Mouse (Mus musculus): Measurements from ENCODE around the gene Mapk8.

DNA sequence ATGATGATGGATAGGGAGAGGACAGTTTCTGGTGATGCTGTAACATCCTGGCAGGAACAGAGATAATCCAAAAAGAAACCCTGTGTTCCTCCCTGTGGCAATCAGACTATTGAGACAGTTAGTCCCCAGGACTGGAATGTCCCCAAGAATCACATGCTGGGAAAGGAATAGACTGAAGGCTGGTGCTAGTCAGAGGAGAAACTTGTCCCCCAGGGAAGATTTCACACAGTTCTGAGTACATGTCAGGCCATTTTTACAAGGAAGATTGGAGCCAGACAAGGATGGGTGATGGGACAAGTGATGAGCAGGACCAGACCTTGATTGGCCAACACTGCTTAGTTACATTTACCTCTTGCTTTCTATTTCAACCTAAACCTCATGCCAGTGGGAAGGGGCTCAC, 3.4 kb upstream of the Mapk8 start:
- TF ChIP-seq POLR2A (IDR thresholded peaks at IDR 0.05; ENCODE audit: insufficient read length, low read depth): no peak
- TF ChIP-seq MYOD1 (IDR thresholded peaks at IDR 0.05; ENCODE audit: control insufficient read depth in 1 of 3, insufficient read length in 2 of 3, low read depth in 2 of 3): no peak
- no peak for TF ChIP-seq POLR2AphosphoS2 (IDR thresholded peaks at IDR 0.05; ENCODE audit: insufficient read length, low read depth)
- TF ChIP-seq USF1 (IDR thresholded peaks at IDR 0.05; ENCODE audit: low read depth): no peak
- TF ChIP-seq REST (IDR thresholded peaks at IDR 0.05; ENCODE audit: insufficient read depth, insufficient read length): no peak
- no peak for TF ChIP-seq MAX (IDR thresholded peaks at IDR 0.05; ENCODE audit: low read depth)
- TF ChIP-seq MYOG (IDR thresholded peaks at IDR 0.05; ENCODE audit: control insufficient read depth in 1 of 3, insufficient read depth in 1 of 3, insufficient read length in 2 of 3, low read depth in 2 of 3): no peak
